Mouse (Mus musculus) heart, postnatal 0 days (tissue): Measurements from ENCODE around the gene C1qtnf12. TPM values are rescaled to one million over a fixed set of nuclear protein-coding genes. Genes with fewer than 3 reads are reported as not detected.

Experiments used
- ATAC-seq: fragments of 200-750 bp; cut with Nextera tagmentation; 2 replicates; pipeline ENCODE4 v1.8.0; 2017; ENCODE audit warnings: low read depth, moderate number of reproducible peaks, moderate library complexity; ENCODE audit not compliant: insufficient read depth
- DNase-seq: peaks from one replicate; pipeline ENCODE4 v3.0.0-alpha.2; 2016; ENCODE audit warnings: low spot score
- H3K27ac ChIP-seq: fragments of 300-500 bp; sonication (generic); 2 replicates; pipeline ENCODE4 v1.5.1; 2014; ENCODE audit warnings: low read depth, mild to moderate bottlenecking
- H3K27me3 ChIP-seq: fragments of 300-500 bp; sonication (generic); 2 replicates; pipeline ENCODE4 v1.6.1; 2014; ENCODE audit warnings: low read length, mixed read lengths; ENCODE audit not compliant: control insufficient read depth, insufficient read depth
- H3K36me3 ChIP-seq: fragments of 300-500 bp; sonication (generic); replicated peaks from 2 replicates; pipeline ENCODE4 v1.6.1; 2014; ENCODE audit warnings: low read length, mixed read lengths; ENCODE audit not compliant: control insufficient read depth, insufficient read depth
- H3K4me1 ChIP-seq: fragments of 300-500 bp; sonication (generic); 2 replicates; pipeline ENCODE4 v1.6.1; 2014; ENCODE audit warnings: antibody characterized with exemption; ENCODE audit not compliant: control insufficient read depth, insufficient read depth
- H3K4me2 ChIP-seq: fragments of 300-500 bp; sonication (generic); 2 replicates; pipeline ENCODE4 v1.6.1; 2014; ENCODE audit warnings: low read depth, mild to moderate bottlenecking, low read length, moderate library complexity
- H3K4me3 ChIP-seq: fragments of 300-500 bp; sonication (generic); 2 replicates; pipeline ENCODE4 v1.5.1; 2014; ENCODE audit warnings: low read depth, low read length
- H3K9ac ChIP-seq: fragments of 300-500 bp; sonication (generic); replicated peaks from 2 replicates; pipeline ENCODE4 v1.6.1; 2014; ENCODE audit warnings: low read depth, low read length, mixed read lengths
- H3K9me3 ChIP-seq: fragments of 300-500 bp; sonication (generic); replicated peaks from 2 replicates; pipeline ENCODE4 v1.6.1; 2016; ENCODE audit warnings: low read length; ENCODE audit not compliant: control insufficient read depth
- CTCF ChIP-seq: IDR thresholded peaks from 2 replicates; pipeline ENCODE4 v1.5.1; 2016; ENCODE audit warnings: antibody characterized with exemption, control low read depth, low read depth
- EP300 ChIP-seq: IDR thresholded peaks from 2 replicates; pipeline ENCODE4 v1.6.1; 2016; ENCODE audit warnings: antibody characterized with exemption, low read depth
- WGBS: fragments of 180-500 bp; shearing (Covaris S2); extraction: QIAGEN DNeasy Blood & Tissue Kit; methylation state at CpG from one replicate; pipeline ENCODE4 v1.1.7; 2014; 5-methylcytosine and 5-hydroxymethylcytosine counted together
- polyA plus RNA-seq: library from polyadenylated mRNA; unstranded; fragments of >200 nt; fragmentation: Nextera tagmentation; extraction: Ambion mirVana; gene quantifications from 2 replicates; pipeline ENCODE4 v1.2.1, GENCODE M21; 2015
- total RNA-seq: library from RNA; depleted of rRNA; stranded (reverse); fragments of >200 nt; gene quantifications from 2 replicates; pipeline ENCODE4 v1.2.3, GENCODE M21; 2014; ENCODE audit warnings: low replicate concordance; rRNA removed

The C1qtnf12 gene
- total RNA-seq = 42.5 and 51.4 TPM in 2 replicates
- polyA plus RNA-seq = 20.5 and 20.8 TPM in 2 replicates

- 0 out of 2 replicates have a peak, but pooled peaks cover 5% of the 10 kb centered on the region for H3K4me1 ChIP-seq
- ATAC-seq (peak; percentile 80), DNase-seq (peak; percentile 30)
- H3K4me2 ChIP-seq = peak within 1 kb of the TSS; percentile 87
- H3K27ac ChIP-seq = no peak within 1 kb of the TSS
- no peak for TF ChIP-seq CTCF
- no peak for TF ChIP-seq EP300
- H3K36me3 ChIP-seq = peaks cover 21% of the 10 kb centered on the region
- peak within 1 kb of the TSS; percentile 57 for H3K9ac ChIP-seq
- no peaks in the 10 kb centered on the region for H3K9me3 ChIP-seq
- no peaks in the 10 kb centered on the region for H3K27me3 ChIP-seq
- peak within 1 kb of the TSS; percentile 61 for H3K4me3 ChIP-seq
- 2% methylated on average over 37 of the region's 42 CpGs for WGBS
Observed at GRCm38 (mm10) chr4:155962167-155962971, at the start of gene C1qtnf12. Gene C1qtnf12 (plus strand): TSS chr4:155962318.

DNA sequence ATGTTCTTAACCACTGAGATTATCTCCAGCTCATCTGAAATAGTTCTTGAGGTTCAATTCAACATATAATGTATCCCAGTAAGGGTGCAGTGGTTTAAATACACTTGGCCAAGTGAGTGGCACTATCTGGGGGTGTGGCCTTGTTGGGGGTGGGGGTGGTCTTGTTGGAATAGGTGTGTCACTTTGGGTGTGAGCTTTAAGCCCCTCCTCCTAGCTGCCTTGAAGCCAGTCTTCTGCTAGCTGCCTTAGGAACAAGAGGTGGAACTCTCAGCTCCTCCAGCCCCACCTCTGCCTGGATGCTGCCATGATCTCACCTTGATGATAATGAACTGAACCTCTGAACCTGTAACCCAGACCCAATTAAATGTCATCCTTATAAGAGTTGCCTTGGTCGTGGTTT, 30.1 kb upstream of the C1qtnf12 start:
- Histone ChIP-seq H3K27me3 (no peaks in the 10 kb centered on the region), H3K4me3 (no peak overlapping the region), H3K4me2 (no peak overlapping the region), H3K9me3 (no peaks in the 10 kb centered on the region), H3K4me1 (no peaks in the 10 kb centered on the region), H3K9ac (no peak overlapping the region), H3K36me3 (no peaks in the 10 kb centered on the region), H3K27ac (no peak overlapping the region)
- 69% methylated on average over 1 of the region's 1 CpGs for WGBS
- DNase-seq (no peak), ATAC-seq (no peak)
- TF ChIP-seq EP300 = no peak
- no peak for TF ChIP-seq CTCF

GRCm38 (mm10) chr4:155943049-155943452, 19.1 kb upstream of the C1qtnf12 start:
- peak; percentile 12; the same call in 1 of the 2 replicates for ATAC-seq
- H3K4me1 ChIP-seq = peaks cover 14% of the 10 kb centered on the region; the same call in 1 of the 2 replicates
- H3K9me3 ChIP-seq = no peaks in the 10 kb centered on the region
- peaks cover 10% of the 10 kb centered on the region for H3K36me3 ChIP-seq
- H3K4me3 ChIP-seq = peak overlapping the region; percentile 95
- TF ChIP-seq EP300 = no peak
- TF ChIP-seq CTCF = no peak
- H3K27ac ChIP-seq = peak overlapping the region; percentile 87
- H3K27me3 ChIP-seq = no peaks in the 10 kb centered on the region
- peak overlapping the region; percentile 93 for H3K9ac ChIP-seq
- DNase-seq = peak; percentile 23
- 2% methylated on average over 16 of the region's 17 CpGs for WGBS
- peak overlapping the region; percentile 98 for H3K4me2 ChIP-seq

DNA sequence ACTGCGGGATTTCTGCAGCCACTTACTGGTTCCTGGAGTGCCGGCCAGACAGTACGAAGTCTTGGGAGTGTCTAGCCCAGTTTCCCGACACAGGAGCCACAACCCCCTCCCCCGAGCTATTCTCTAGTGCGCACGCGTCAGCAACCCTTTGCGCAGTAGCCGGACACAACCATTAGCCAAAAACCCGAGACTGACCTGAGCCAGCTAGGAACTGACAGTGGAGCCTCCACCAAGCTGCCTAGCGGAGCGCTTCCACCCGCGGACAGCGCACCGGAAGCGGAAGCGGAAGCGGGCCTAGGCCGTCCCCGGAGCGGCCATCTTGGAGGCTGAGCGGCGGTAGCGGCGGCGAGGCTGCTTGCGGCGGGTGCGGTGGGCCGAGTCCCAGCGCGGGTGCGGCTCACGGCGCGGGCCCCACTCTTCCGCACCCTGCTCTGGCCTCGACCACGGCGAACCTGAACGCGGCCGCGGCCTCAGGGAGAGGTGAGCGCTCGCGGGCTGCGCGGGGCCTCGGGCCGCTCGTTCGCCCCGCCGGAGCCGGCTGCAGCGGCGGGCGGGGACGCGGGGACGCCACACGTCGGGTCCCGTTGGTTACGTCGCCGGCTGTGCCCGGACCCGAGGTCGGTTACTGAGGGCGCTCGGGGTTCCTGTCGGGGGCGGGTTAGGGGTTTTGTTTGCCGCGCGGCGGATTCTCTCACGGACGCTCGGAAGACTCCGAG, 18.4 kb upstream of the C1qtnf12 start, which contains the start of gene Ube2j2:
Gene Ube2j2 (plus strand): TSS at position 298 of the 716 bp plus-strand sequence.
- ATAC-seq (peak; percentile 99), DNase-seq (peak; percentile 96)
- Histone ChIP-seq H3K27ac (peak within 1 kb of the TSS; percentile 87), H3K4me1 (peaks cover 14% of the 10 kb centered on the region; the same call in 1 of the 2 replicates), H3K4me2 (peak within 1 kb of the TSS; percentile 98), H3K36me3 (peaks cover 10% of the 10 kb centered on the region), H3K4me3 (peak within 1 kb of the TSS; percentile 95), H3K27me3 (no peaks in the 10 kb centered on the region), H3K9ac (peak within 1 kb of the TSS; percentile 93), H3K9me3 (no peaks in the 10 kb centered on the region)
- under 1% methylated on average over 84 of the region's 85 CpGs for WGBS
- peak; percentile 84; the same call in 1 of the 2 replicates for TF ChIP-seq EP300
- TF ChIP-seq CTCF = no peak

- H3K4me1 ChIP-seq = peaks cover 14% of the 10 kb centered on the region; the same call in 1 of the 2 replicates
- H3K36me3 ChIP-seq = peaks cover 14% of the 10 kb centered on the region
- H3K27ac ChIP-seq = peak overlapping the region; percentile 87
- no peaks in the 10 kb centered on the region for H3K27me3 ChIP-seq
- H3K9ac ChIP-seq = peak overlapping the region; percentile 93
- TF ChIP-seq EP300 = no peak
- peak overlapping the region; percentile 95 for H3K4me3 ChIP-seq
- H3K4me2 ChIP-seq = peak overlapping the region; percentile 98
- H3K9me3 ChIP-seq = no peaks in the 10 kb centered on the region
- DNase-seq (peak; percentile 51), ATAC-seq (no peak)
- WGBS = 0% methylated on average over 17 of the region's 17 CpGs
Observed at GRCm38 (mm10) chr4:155944271-155944670, 17.8 kb upstream of the C1qtnf12 start.
